Mouse (Mus musculus): ENCODE measurements around the gene Gja5. TPM values are rescaled to one million over a fixed set of nuclear protein-coding genes. Genes with fewer than 3 reads are reported as not detected.

Gja5 gene
- 5.1 and 12.3 TPM in 2 replicates for polyA plus RNA-seq (2012; rRNA removed)

GRCm38 (mm10) chr3:96904393-96904792 is at the start of gene Gja5:
Gene Gja5 (plus strand): TSS chr3:96904693.

GRCm38 (mm10) chr3:96904851-96905541 is 503 bp downstream of the Gja5 start, which contains the start of gene Gpr89:
Gene Gpr89 (minus strand): TSS chr3:96905346.

DNA sequence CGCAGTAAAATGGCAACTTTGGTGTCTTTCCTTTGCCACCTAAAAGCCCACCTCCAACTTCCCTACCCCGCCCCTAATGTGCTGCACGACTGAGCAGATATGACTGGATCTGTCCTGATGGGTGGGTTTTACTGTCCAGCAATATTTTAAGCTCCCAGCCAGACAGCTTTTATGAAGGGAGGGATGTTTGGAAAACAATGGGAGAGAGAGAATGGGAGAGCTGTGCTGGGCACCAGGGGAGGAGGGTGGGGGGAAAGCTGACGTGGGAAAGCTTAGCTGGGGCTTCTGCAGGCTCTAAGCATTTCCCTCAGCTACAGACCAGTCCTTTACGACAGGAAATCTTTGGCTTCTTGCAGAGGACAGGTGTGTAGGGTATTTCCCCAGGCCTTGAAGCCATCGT is 21.4 kb downstream of the Gja5 start, which contains the start of gene Gja8:
Gene Gja8, minus strand, starts transcription at position 101 of the 400 bp plus-strand sequence.

Other genes starting within 250 kb of the Gja5 start
- 0.38 and 0.61 TPM in 2 replicates for gene Ankrd35, start 234.6 kb upstream of the Gja5 start, polyA plus RNA-seq (2012; rRNA removed)
- gene Pias3, start 208.3 kb upstream of the Gja5 start, polyA plus RNA-seq (2012; rRNA removed): 43.0 and 57.1 TPM in 2 replicates
- gene Nudt17, start 196.1 kb upstream of the Gja5 start, polyA plus RNA-seq (2012; rRNA removed): 7.9 and 10.1 TPM in 2 replicates
- 49.4 and 49.7 TPM in 2 replicates for gene Polr3c, start 177.1 kb upstream of the Gja5 start, polyA plus RNA-seq (2012; rRNA removed)
- gene Rnf115, start 177.0 kb upstream of the Gja5 start, polyA plus RNA-seq (2012; rRNA removed): 24.5 and 40.5 TPM in 2 replicates
- gene Pdzk1, start 75.4 kb upstream of the Gja5 start, polyA plus RNA-seq (2012; rRNA removed): 0.42 and 1.2 TPM in 2 replicates
- not detected in 2 replicates for gene Cd160, start 75.3 kb upstream of the Gja5 start, polyA plus RNA-seq (2012; rRNA removed)
- 7.6 and 15.6 TPM in 2 replicates for gene Gpr89, start 653 bp downstream of the Gja5 start, polyA plus RNA-seq (2012; rRNA removed)
- 0.11 and 0.12 TPM in 2 replicates for gene Gja8, start 21.3 kb downstream of the Gja5 start, polyA plus RNA-seq (2012; rRNA removed)